Mouse (Mus musculus) liver, embryonic 14.5 days (tissue): ENCODE results near the gene Tmed10. TPM values are rescaled to one million over a fixed set of nuclear protein-coding genes. Genes with fewer than 3 reads are reported as not detected.

Experiments used
- ATAC-seq: fragments of 200-750 bp; cut with Nextera tagmentation; 2 replicates; pipeline ENCODE4 v1.8.0; 2017; ENCODE audit warnings: moderate number of reproducible peaks, mild to moderate bottlenecking, moderate library complexity; ENCODE audit not compliant: insufficient read depth
- DNase-seq, 3 experiments: peaks; one replicate each; pipeline ENCODE4 v3.0.0-alpha.2; 2012 to 2013; ENCODE audit warnings: low read depth in 3 of 3, low spot score in 3 of 3
- H3K27ac ChIP-seq: fragments of 300-500 bp; sonication (generic); 2 replicates; pipeline ENCODE4 v1.5.1; 2014; ENCODE audit warnings: moderate library complexity, mild to moderate bottlenecking, control low read depth, inconsistent platforms
- H3K27me3 ChIP-seq: fragments of 300-500 bp; sonication (generic); 2 replicates; pipeline ENCODE4 v1.6.1; 2014; ENCODE audit warnings: mild to moderate bottlenecking, low read length, moderate library complexity; ENCODE audit not compliant: control insufficient read depth, insufficient read depth
- H3K36me3 ChIP-seq: fragments of 300-500 bp; sonication (generic); replicated peaks from 2 replicates; pipeline ENCODE4 v1.6.1; 2014; ENCODE audit warnings: low read depth; ENCODE audit not compliant: control insufficient read depth, insufficient read depth
- H3K4me1 ChIP-seq, 2 experiments: fragments of 200-500 bp in 1 of 2; fragments of 300-500 bp in 1 of 2; sonication (generic) in 1 of 2; replicated peaks; 2 replicates each; pipeline ENCODE4 v1.6.1; 2012 to 2014; ENCODE audit warnings: antibody characterized with exemption in 1 of 2, inconsistent platforms in 1 of 2, low read length in 1 of 2; ENCODE audit not compliant: control insufficient read depth in 2 of 2, insufficient read depth in 2 of 2
- H3K4me2 ChIP-seq: fragments of 300-500 bp; sonication (generic); 2 replicates; pipeline ENCODE4 v1.6.1; 2014; ENCODE audit warnings: low read depth, mild to moderate bottlenecking, control low read depth, moderate library complexity
- H3K4me3 ChIP-seq, 2 experiments: fragments of 200-500 bp in 1 of 2; fragments of 300-500 bp in 1 of 2; sonication (generic) in 1 of 2; 2 replicates each; pipeline ENCODE4 v1.5.1; 2012 to 2014; ENCODE audit warnings: low read depth in 2 of 2, low read length in 2 of 2, mild to moderate bottlenecking in 2 of 2, control low read depth in 1 of 2, inconsistent platforms in 1 of 2, moderate library complexity in 1 of 2; ENCODE audit not compliant: insufficient read depth in 1 of 2
- H3K9ac ChIP-seq: fragments of 300-500 bp; sonication (generic); replicated peaks from 2 replicates; pipeline ENCODE4 v1.6.1; 2014; ENCODE audit warnings: mild to moderate bottlenecking, control low read depth, moderate library complexity
- H3K9me3 ChIP-seq: fragments of 300-500 bp; sonication (generic); 2 replicates; pipeline ENCODE4 v1.6.1; 2016; ENCODE audit warnings: low read length, mixed read lengths; ENCODE audit not compliant: control insufficient read depth
- CTCF ChIP-seq: IDR thresholded peaks from 2 replicates; pipeline ENCODE4 v1.5.1; 2016; ENCODE audit warnings: antibody characterized with exemption, low read depth, control low read depth
- EP300 ChIP-seq: IDR thresholded peaks from 2 replicates; pipeline ENCODE4 v1.6.1; 2016; ENCODE audit warnings: antibody characterized with exemption, low read depth
- WGBS: fragments of 180-500 bp; shearing (Covaris S2); extraction: QIAGEN DNeasy Blood & Tissue Kit; methylation state at CpG from one replicate; pipeline ENCODE4 v1.1.7; 2014; ENCODE audit not compliant: insufficient replicate concordance; 5-methylcytosine and 5-hydroxymethylcytosine counted together
- polyA plus RNA-seq, 2 experiments: library from polyadenylated mRNA; depleted of rRNA in 1 of 2; stranded (reverse) in 1 of 2; unstranded in 1 of 2; fragments of >200 nt; fragmentation: Nextera tagmentation in 1 of 2; extraction: Ambion mirVana in 1 of 2; gene quantifications; 2 replicates each; pipeline versions ENCODE4 v1.2.1 to v1.2.3; 2012 to 2014

The Tmed10 gene
- polyA plus RNA-seq, 2 experiments, result 67.2 to 175 TPM

DNA sequence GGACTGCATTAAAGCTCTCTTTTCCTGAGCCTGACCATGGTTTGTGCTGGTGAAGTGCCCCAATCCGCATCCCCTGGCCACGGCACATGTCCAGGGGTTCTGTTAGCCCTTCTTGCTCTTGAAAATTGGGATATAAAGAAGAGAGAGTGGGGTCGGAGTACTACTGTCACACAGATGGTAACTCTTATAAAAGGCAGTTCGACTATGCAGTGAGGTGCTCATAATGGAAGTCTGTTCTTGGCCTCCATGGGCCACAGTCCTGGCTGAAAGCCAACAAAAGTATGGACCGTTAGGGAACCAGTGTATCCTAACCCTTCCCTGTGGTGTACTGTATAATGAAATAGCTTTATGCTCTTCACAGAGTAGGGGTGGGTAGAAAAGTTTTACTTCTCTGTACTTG lies 77.7 kb downstream of the Tmed10 start:
- no peak for DNase-seq

DNA sequence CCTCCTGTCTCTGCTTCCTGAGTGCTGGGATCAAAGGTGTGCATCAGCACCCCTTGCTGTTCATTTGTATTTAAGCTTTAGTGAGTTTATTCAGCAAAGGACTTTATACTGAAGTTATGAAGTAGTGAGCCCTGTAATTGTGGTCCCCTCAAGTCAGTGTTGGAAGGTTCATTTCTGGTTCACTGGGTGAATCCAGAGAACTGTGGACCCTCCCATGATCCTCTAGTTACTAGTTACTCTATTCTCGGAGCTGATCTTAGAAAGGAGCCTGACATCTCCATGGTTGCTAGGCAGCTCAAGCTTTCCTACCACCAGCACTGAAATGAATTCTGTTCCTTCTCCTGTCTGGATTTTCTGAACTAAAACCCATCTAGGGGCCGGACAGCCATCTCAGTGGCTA lies 79.1 kb downstream of the Tmed10 start:
- H3K9me3 ChIP-seq, result no peaks in the 10 kb centered on the region; the same call in 1 of the 2 replicates
- H3K4me3 ChIP-seq, result no peak overlapping the region
- H3K36me3 ChIP-seq, result peaks cover 4% of the 10 kb centered on the region; the same call in 1 of the 2 replicates
- no peaks in the 10 kb centered on the region for H3K27me3 ChIP-seq
- no peak for DNase-seq
- WGBS, result 70% methylated on average over 2 of the region's 2 CpGs
- H3K9ac ChIP-seq, result no peak overlapping the region
- ATAC-seq, result no peak
- TF ChIP-seq CTCF (no peak), EP300 (no peak)
- no peak overlapping the region for H3K27ac ChIP-seq
- no peaks in the 10 kb centered on the region for H3K4me1 ChIP-seq
- H3K4me2 ChIP-seq, result no peak overlapping the region

More for the DNA sequence above, 77.7 kb downstream of the Tmed10 start:
- WGBS, result 72% methylated on average over 5 of the region's 5 CpGs
- H3K4me2 ChIP-seq, result no peak overlapping the region
- no peak overlapping the region for H3K9ac ChIP-seq
- no peaks in the 10 kb centered on the region; the same call in 1 of the 2 replicates for H3K9me3 ChIP-seq
- TF ChIP-seq CTCF, result no peak
- no peak for TF ChIP-seq EP300
- H3K4me1 ChIP-seq, result no peaks in the 10 kb centered on the region
- no peaks in the 10 kb centered on the region for H3K27me3 ChIP-seq
- peaks cover 16% of the 10 kb centered on the region for H3K36me3 ChIP-seq
- no peak for ATAC-seq
- H3K4me3 ChIP-seq, result no peak overlapping the region
- H3K27ac ChIP-seq, result no peak overlapping the region

DNA sequence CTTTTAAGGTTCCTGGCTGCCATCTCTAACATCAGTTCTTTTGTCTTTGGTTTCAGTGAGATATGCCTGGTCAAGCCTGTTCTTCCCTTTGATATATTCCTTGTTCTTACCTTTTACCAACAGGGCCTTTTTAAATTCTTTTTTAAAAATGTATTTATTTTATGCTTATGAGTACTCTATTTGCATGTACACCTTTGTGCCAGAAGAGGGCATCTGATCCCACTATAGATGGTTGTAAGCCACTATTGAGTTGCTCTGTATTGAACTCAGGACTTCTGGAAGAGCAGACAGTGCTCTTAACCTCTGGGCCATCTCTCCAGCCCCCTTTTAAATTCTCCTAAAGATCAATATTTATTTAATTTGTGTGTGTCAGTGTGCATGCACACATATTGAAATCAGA lies 81.7 kb downstream of the Tmed10 start:
- H3K27me3 ChIP-seq, result peaks cover 13% of the 10 kb centered on the region
- H3K4me2 ChIP-seq, result no peak overlapping the region
- DNase-seq (no peak), ATAC-seq (no peak)
- no peaks in the 10 kb centered on the region for H3K4me1 ChIP-seq
- H3K9me3 ChIP-seq, result no peaks in the 10 kb centered on the region; the same call in 1 of the 2 replicates
- H3K4me3 ChIP-seq, result no peak overlapping the region
- no peak; the same call in 1 of the 2 replicates for TF ChIP-seq CTCF
- no peak for TF ChIP-seq EP300
- no peak overlapping the region for H3K9ac ChIP-seq
- H3K36me3 ChIP-seq, result no peaks in the 10 kb centered on the region
- H3K27ac ChIP-seq, result no peak overlapping the region

DNA sequence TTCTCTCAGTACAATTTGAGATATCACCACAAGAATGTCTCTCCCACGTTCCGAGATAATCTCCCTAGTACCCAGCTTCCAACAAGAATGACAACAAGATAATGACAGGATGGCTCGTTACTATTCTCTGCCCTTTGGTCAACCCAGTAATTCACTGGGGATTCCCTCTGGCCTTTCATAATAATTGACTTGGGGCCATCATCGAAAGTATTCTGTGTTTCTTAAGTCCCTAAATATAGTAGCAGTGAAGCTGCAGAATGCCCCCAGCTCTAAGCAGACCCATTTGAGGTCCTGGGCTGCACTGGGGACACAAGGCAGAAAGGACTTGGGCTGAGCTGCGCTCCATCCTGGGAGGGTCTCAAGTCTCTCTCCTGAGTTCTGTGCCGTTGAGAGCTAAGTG lies 82.4 kb downstream of the Tmed10 start:
- H3K4me3 ChIP-seq, result no peak overlapping the region
- ATAC-seq, result no peak
- H3K4me1 ChIP-seq, result no peaks in the 10 kb centered on the region; a peak in 1 of 4 replicates
- peaks cover 13% of the 10 kb centered on the region for H3K27me3 ChIP-seq
- WGBS, result 57% methylated on average over 6 of the region's 6 CpGs
- no peak overlapping the region for H3K4me2 ChIP-seq
- H3K9ac ChIP-seq, result no peak overlapping the region
- H3K36me3 ChIP-seq, result no peaks in the 10 kb centered on the region
- TF ChIP-seq EP300, result no peak
- TF ChIP-seq CTCF, result no peak
- no peak overlapping the region for H3K27ac ChIP-seq
- H3K9me3 ChIP-seq, result no peaks in the 10 kb centered on the region; the same call in 1 of the 2 replicates
- no peak for DNase-seq

DNA sequence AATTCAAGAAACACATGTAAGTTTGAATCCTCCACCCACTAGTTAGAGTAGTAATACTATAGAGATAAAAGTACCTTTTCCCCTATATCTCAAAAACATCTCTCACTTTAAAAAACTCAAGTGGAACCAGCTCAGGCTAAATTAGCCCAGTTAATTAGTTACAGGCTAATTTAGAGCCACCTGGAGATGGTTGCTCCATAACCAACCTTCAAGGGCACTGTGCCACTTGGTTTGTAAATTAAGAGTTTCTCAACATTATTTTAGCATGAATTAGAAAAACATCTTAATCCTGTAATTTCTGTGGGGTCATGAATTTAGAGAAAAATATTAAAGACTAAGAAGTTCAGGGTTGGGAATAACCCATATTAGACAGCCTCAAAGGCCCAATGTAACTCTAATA lies 83.1 kb downstream of the Tmed10 start:
- H3K36me3 ChIP-seq, result no peaks in the 10 kb centered on the region
- no peak for ATAC-seq
- H3K4me3 ChIP-seq, result no peak overlapping the region
- H3K4me1 ChIP-seq, result no peaks in the 10 kb centered on the region; a peak in 1 of 4 replicates
- TF ChIP-seq EP300 (no peak), CTCF (no peak)
- H3K4me2 ChIP-seq, result no peak overlapping the region
- DNase-seq, result no peak
- no peak overlapping the region for H3K27ac ChIP-seq
- no peak overlapping the region for H3K9ac ChIP-seq
- H3K27me3 ChIP-seq, result peaks cover 13% of the 10 kb centered on the region
- H3K9me3 ChIP-seq, result no peaks in the 10 kb centered on the region; the same call in 1 of the 2 replicates
